Mouse (Mus musculus): ENCODE data around the gene Bbof1.

Bbof1 gene

GRCm38 (mm10) chr12:84400068-84400467 lies 8.8 kb upstream of the Bbof1 start:
- DNase-seq (ENCODE audit: low spot score in 2 of 2), result no peak

- no peak for DNase-seq (ENCODE audit: low spot score in 2 of 2)
These were observed 8.2 kb upstream of the Bbof1 start for GRCm38 (mm10) chr12:84400653-84401052.

GRCm38 (mm10) chr12:84402923-84403322 lies 5.9 kb upstream of the Bbof1 start:
- no peak for DNase-seq (ENCODE audit: low spot score in 2 of 2)

- no peak for DNase-seq (ENCODE audit: low spot score in 2 of 2)
These were observed 4.3 kb upstream of the Bbof1 start for GRCm38 (mm10) chr12:84404541-84404940.

- no peak for DNase-seq (ENCODE audit: low spot score in 2 of 2)
These were observed 1.6 kb upstream of the Bbof1 start for GRCm38 (mm10) chr12:84407259-84407658.

- DNase-seq (ENCODE audit: low spot score in 2 of 2), result peak; percentile 74 to 84
These were observed 725 bp upstream of the Bbof1 start for GRCm38 (mm10) chr12:84407874-84408818.

GRCm38 (mm10) chr12:84416834-84417604 lies 8.1 kb downstream of the Bbof1 start, which contains the start of gene Rnf113a2:
Gene Rnf113a2, plus strand, starts transcription at chr12:84417196.
- peak; percentile 81 to 83 for DNase-seq (ENCODE audit: low spot score in 2 of 2)

GRCm38 (mm10) chr12:84417605-84417922 lies 8.7 kb downstream of the Bbof1 start:
- DNase-seq (ENCODE audit: low spot score in 2 of 2), result no peak

- no peak for DNase-seq (ENCODE audit: low spot score in 2 of 2)
These were observed 15.1 kb downstream of the Bbof1 start for GRCm38 (mm10) chr12:84423990-84424389.

GRCm38 (mm10) chr12:84429825-84430224 lies 21.0 kb downstream of the Bbof1 start:
- DNase-seq (ENCODE audit: low spot score in 2 of 2), result no peak

- DNase-seq (ENCODE audit: low spot score in 2 of 2), result no peak
These were observed 29.8 kb downstream of the Bbof1 start for GRCm38 (mm10) chr12:84438697-84439096.

GRCm38 (mm10) chr12:84442526-84442925 lies 33.7 kb downstream of the Bbof1 start:
- no peak for DNase-seq (ENCODE audit: low spot score in 2 of 2)

- no peak for DNase-seq (ENCODE audit: low spot score in 2 of 2)
These were observed 38.5 kb downstream of the Bbof1 start for GRCm38 (mm10) chr12:84447386-84447785.

- DNase-seq (ENCODE audit: low spot score in 2 of 2), result no peak
These were observed 39.3 kb downstream of the Bbof1 start for GRCm38 (mm10) chr12:84448181-84448580.

- no peak for DNase-seq (ENCODE audit: low spot score in 2 of 2)
These were observed 41.0 kb downstream of the Bbof1 start for GRCm38 (mm10) chr12:84449887-84450286.

- DNase-seq (ENCODE audit: low spot score in 2 of 2), result no peak
These were observed 41.5 kb downstream of the Bbof1 start for GRCm38 (mm10) chr12:84450351-84450717.

GRCm38 (mm10) chr12:84450718-84451646 lies 42.1 kb downstream of the Bbof1 start, which contains the start of the genes Aldh6a1 and Lin52:
Gene Aldh6a1, minus strand, starts transcription at chr12:84451004.
Gene Lin52, plus strand, starts transcription at chr12:84451422.
- peak; percentile 97 to 100 for DNase-seq (ENCODE audit: low spot score in 2 of 2)

- peak; percentile 7 to 21 for DNase-seq (ENCODE audit: low spot score in 2 of 2)
These were observed 42.9 kb downstream of the Bbof1 start for GRCm38 (mm10) chr12:84451801-84452200.

GRCm38 (mm10) chr12:84456911-84457310 lies 48.0 kb downstream of the Bbof1 start:
- no peak for DNase-seq (ENCODE audit: low spot score in 2 of 2)

- DNase-seq (ENCODE audit: low spot score in 2 of 2), result no peak
These were observed 51.0 kb downstream of the Bbof1 start for GRCm38 (mm10) chr12:84459845-84460244.

GRCm38 (mm10) chr12:84461416-84461815 lies 52.5 kb downstream of the Bbof1 start:
- no peak for DNase-seq (ENCODE audit: low spot score in 2 of 2)

Data from spleen, postnatal 36 days (tissue).